Mouse (Mus musculus) c-Kit-positive CD71-negative TER-119-negative erythroid progenitor cells, embryonic 14.5 days (primary cell): ENCODE measurements around the gene Tnip1.
A peak's percentile ranks its signal among the peaks of the same experiment; 100 is the strongest.
"Not testable (repeated sequence)": the region's sequence is repeated elsewhere in the genome, so short reads cannot be mapped to it uniquely, and the experiment has no call there.

Source experiments
- DNase-seq: peaks from one replicate; pipeline ENCODE4 v3.0.0-alpha.2; 2013; ENCODE audit warnings: low read depth

Tnip1 gene

GRCm38 (mm10) chr11:54909273-54909672 is 53.4 kb downstream of the Tnip1 start:
- DNase-seq = no peak

GRCm38 (mm10) chr11:54907259-54907658 is 55.5 kb downstream of the Tnip1 start:
- no peak for DNase-seq

DNA sequence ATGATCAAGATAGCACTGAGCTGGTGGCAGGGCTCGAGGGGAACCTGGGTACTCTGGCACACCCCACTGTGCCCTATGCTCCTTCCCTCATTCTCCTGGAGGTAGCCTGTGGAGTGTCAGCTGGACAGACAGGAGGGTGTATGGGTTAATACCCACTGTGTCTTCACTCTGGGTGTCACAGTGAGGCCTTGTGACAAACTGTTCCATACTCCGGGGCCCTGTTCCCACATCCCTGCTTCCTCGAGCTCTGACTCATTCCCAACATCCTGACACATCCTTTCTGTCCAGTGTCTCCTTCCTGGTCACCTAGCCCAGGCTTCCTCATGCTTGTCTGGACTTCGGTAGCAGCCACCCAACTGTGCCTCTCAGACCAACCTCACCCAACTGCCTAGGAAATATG is 56.3 kb downstream of the Tnip1 start:
- DNase-seq = no peak

DNA sequence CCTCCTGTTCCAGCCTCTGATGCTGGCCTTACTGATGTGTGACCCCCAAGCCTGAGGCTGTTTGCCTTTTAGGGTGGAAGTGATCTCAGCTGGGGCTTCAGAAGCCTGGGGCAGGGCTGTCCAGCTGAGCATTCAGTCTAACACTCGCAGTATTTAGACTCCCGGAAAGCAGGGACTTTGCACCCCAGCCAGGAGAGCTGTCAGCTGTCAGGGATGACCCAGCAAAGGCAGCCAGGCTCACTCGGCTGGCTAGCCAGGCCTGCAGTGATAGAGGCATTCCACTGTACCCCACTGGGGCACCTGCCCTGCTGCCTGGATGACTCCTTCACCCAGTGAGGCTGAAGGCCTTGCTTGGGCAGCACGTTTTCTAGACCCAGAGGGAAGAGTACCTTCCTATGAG is 56.8 kb downstream of the Tnip1 start:
- no peak for DNase-seq

DNA sequence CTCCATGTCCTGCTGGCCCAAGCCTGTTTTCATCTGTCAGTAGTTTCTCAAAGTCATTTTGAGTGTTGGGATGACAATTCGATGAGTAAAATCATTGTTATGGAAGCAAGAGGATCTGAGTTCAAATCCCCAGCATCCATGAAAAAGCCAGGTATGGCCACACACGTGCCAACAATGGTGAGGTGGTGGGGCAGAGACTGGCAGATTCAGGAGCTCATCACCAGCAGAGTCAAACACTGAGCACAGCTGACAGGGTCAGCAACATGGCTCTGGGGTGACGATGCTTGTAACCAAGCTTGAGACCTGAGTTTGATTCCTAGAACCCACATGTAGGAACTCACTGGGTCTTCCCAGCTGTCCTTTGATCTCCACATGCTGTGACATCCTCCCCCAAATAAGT is 57.6 kb downstream of the Tnip1 start:
- no peak for DNase-seq

GRCm38 (mm10) chr11:54903940-54904706 is 58.6 kb downstream of the Tnip1 start:
- no peak for DNase-seq

DNA sequence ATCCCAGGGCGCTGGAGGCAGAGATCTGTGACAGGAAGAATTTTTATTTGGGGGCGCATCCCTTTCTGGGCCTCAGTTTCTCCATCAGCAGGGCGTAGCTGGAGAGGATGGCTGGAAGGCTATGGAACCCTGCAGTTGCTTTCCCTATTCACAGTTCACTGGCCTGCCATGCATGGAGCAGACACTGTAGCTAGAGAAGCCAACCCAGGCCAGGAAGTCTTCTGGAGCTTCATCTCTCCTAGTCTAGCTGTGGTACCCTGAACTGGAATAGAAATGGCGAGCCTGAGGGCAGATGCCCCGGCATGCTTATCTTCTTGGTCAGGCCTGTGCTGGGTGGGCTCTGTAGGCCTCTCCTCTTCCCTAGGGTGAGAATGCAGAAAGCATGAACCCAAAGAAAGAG is 59.4 kb downstream of the Tnip1 start:
- no peak for DNase-seq

DNA sequence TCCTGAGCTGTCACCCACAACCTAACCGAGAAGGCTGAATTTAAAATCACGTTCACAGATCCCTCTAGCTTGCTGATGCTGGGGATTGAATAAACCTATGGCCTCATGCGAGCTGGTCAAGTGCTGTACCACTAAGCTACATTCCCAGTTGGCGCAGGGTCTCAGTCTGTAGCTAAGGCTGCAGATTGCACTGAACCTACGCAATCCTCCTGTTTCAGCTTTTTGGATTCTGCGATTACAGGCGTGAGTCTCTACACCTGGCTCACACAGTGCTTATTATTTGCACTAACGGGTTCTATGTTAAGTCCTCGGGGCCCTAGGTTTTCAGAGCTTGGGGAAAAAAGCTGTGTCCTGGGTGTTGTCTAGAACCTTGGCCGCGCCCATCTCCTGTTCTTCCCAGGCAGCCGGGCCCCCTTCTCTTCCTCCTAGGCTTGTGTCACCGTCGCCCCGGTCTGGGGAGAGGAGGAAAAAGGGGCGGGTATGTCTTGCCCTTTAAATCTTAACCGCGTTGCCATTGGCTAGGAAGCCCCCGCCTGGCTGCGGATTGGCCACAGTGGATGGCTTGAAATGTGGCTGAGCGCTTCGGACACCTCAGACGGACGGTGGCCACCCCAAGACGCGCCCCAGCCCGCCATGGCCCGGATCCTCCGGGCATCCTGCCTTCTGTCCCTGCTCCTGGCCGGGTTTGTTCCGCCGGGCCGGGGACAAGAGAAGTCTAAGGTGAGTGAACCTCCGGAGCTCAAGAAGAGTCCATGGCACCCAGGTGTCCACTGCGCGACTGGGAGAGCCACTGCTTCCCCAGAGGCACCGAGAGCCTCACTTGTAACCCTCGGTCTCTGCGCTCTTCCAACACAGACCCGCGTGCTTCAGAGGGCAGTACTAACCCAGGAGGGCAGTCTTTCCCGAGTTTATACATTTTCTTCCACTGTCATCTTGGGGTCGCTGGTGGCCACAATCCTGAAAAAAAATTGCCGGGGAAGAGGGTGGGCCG is 60.1 kb downstream of the Tnip1 start, which contains the start of gene Gpx3:
Gene Gpx3, plus strand, starts transcription at position 121 of the 991 bp plus-strand sequence.
- no peak for DNase-seq

DNA sequence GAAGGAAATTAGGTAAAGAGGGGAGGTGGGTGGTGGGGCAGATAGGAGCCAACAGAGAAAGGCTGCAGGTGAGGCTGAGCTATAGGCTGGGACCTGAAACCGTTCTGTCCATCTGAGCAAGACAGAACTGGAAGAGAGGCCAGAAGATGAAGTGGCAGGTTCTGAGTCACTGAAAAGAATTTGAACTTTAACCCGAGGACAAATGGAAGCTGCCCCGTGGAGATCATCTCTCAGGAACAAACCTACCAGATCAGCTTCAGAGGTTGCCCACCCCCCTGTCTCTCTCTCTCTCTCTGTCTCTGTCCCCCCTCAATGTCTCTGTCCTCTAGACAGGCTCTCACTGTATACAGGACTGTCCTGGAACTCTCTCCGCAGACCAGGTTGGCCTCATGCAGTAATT is 63.1 kb downstream of the Tnip1 start:
- no peak for DNase-seq

DNA sequence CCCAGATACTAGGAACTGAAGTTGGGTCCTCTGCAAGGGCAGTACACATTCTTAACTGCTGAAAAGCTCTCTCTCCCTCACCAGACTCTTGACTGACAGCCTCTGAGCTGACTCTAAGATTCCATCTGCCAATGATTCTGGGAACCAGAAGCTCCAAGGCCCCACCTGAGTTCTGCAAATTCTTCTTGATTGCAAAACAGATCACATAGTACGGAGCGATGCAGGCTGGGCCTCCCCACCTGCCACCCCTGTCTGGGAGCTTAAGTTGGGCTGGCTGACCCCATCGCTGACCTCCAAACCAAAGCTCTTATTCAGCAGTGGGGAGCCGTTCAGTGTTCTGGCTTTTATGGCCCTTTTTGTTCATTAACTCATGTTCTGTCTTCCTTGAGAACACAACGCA is 65.2 kb downstream of the Tnip1 start:
- no peak for DNase-seq

- DNase-seq = not testable (repeated sequence)
Observed at GRCm38 (mm10) chr11:54896646-54897045, 66.1 kb downstream of the Tnip1 start.

DNA sequence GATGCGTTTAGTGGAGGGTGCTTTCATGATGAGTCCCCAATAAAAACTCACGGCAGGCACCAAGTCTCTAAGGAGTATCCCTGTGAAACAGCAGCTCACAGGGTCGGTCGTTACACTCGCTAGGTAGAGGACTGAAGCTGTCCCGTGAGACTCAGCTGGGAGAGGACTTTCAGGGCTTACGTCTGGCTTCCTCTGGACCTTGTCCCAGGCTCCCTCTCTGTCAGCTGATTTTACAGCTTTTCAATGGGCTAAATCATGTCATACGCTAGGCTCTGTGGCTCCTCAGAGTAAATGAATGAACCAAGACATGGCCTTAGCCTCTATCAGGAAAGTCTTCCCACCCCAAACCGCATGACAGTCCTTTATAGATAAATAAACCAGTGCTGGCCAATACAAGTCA is 68.1 kb downstream of the Tnip1 start:
- no peak for DNase-seq

DNA sequence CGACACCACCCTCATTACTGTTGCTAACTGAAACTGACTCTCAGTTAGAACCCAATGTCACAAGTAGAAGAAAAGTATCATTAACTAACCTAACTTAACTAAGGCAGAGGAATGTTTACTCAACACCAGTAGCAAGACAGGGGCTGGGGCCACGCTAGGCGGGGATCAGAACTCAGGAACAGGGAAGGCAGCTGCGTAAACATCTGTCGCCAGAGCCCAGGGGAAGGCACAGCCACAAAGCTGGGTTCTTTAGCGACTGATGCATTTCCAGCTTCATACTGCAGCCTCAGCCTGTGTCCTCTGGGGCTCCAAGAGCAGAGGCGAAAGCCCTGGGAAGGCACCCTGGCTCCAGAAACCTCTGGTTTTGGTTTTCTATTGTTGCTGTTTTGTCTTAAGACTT is 70.6 kb downstream of the Tnip1 start:
- no peak for DNase-seq

- no peak for DNase-seq
Observed at GRCm38 (mm10) chr11:54891341-54891740, 71.4 kb downstream of the Tnip1 start.

GRCm38 (mm10) chr11:54887927-54888326 is 74.8 kb downstream of the Tnip1 start:
- DNase-seq = no peak

GRCm38 (mm10) chr11:54885406-54885805 is 77.3 kb downstream of the Tnip1 start:
- DNase-seq = no peak

DNA sequence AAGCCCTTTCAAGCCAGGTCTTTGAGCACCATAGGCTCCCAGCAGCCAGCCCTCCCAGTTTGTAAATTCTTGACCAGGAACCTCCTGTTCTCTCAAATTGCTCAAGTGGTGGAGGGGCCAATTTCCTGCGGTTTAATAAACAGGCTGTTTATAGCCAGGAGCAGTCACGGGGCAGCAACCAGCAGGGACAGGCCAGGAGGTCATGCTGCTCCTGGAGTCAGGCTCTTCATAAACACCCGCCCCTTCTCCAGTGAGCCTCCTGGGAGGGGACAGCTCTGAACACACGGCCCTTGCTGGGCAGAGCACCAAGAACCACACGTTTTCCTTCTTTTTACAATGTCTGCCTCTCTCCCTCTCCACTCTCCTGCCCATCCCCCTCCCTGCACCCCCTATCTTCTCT is 77.8 kb downstream of the Tnip1 start:
- no peak for DNase-seq

- no peak for DNase-seq
Observed at GRCm38 (mm10) chr11:54884197-54884828, 78.4 kb downstream of the Tnip1 start.

- DNase-seq = no peak
Observed at GRCm38 (mm10) chr11:54882671-54883070, 80.0 kb downstream of the Tnip1 start.

DNA sequence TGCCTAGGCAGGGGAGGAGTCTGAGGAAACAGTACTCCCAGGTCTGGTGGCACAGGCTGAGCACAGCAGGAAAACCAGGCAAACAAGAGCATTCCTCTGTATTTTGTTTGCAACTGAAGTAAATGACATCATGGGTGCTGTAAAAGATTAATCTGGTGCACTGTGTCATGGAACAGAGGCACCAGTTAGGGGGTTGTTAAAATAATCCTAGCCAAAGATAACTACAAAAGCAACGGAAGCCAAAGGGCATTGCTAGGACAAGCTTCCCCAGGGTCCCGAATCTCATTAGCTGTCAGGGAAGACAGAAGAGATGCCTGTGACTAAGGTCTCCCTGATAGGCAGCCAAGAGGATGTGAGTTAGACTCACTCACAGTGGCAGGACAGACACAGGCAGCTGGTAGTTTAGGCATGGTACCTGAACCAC is 81.7 kb downstream of the Tnip1 start:
- DNase-seq = no peak

- no peak for DNase-seq
Observed at GRCm38 (mm10) chr11:54879922-54880321, 82.8 kb downstream of the Tnip1 start.

- peak; percentile 66 for DNase-seq
Observed at GRCm38 (mm10) chr11:54879434-54879833, 83.3 kb downstream of the Tnip1 start.
